Mouse (Mus musculus) forebrain, embryonic 13.5 days (tissue): ENCODE data around the gene Gm35315. TPM values are rescaled to one million over a fixed set of nuclear protein-coding genes. Genes with fewer than 3 reads are reported as not detected.
"Not testable (repeated sequence)": the region's sequence is repeated elsewhere in the genome, so short reads cannot be mapped to it uniquely, and the experiment has no call there.

Source experiments
- ATAC-seq: fragments of 200-750 bp; cut with Nextera tagmentation; 2 replicates; pipeline ENCODE4 v1.8.0; 2017
- H3K27ac ChIP-seq: fragments of 300-500 bp; sonication (generic); 2 replicates; pipeline ENCODE4 v1.5.1; 2015; ENCODE audit warnings: inconsistent platforms, mild to moderate bottlenecking, moderate library complexity
- H3K27me3 ChIP-seq: fragments of 300-500 bp; sonication (generic); 2 replicates; pipeline ENCODE4 v1.6.1; 2015; ENCODE audit warnings: mild to moderate bottlenecking, inconsistent platforms
- H3K36me3 ChIP-seq: fragments of 300-500 bp; sonication (generic); 2 replicates; pipeline ENCODE4 v1.6.1; 2015; ENCODE audit warnings: mild to moderate bottlenecking, inconsistent platforms; ENCODE audit not compliant: poor library complexity, severe bottlenecking
- H3K4me1 ChIP-seq: fragments of 300-500 bp; sonication (generic); 2 replicates; pipeline ENCODE4 v1.6.1; 2015; ENCODE audit warnings: inconsistent platforms
- H3K4me2 ChIP-seq: fragments of 300-500 bp; sonication (generic); 2 replicates; pipeline ENCODE4 v1.6.1; 2015; ENCODE audit warnings: inconsistent platforms, mild to moderate bottlenecking, moderate library complexity
- H3K4me3 ChIP-seq: fragments of 300-500 bp; sonication (generic); 2 replicates; pipeline ENCODE4 v1.5.1; 2015; ENCODE audit warnings: mild to moderate bottlenecking, inconsistent platforms
- H3K9ac ChIP-seq: fragments of 300-500 bp; sonication (generic); 2 replicates; pipeline ENCODE4 v1.6.1; 2015; ENCODE audit warnings: mild to moderate bottlenecking, inconsistent platforms
- H3K9me3 ChIP-seq: fragments of 300-500 bp; sonication (generic); replicated peaks from 2 replicates; pipeline ENCODE4 v1.6.1; 2016; ENCODE audit warnings: inconsistent platforms
- WGBS: fragments of 180-500 bp; shearing (Covaris S2); methylation state at CpG from one replicate; pipeline ENCODE4 v1.1.7; 2015; 5-methylcytosine and 5-hydroxymethylcytosine counted together
- polyA plus RNA-seq: library from polyadenylated mRNA; unstranded; fragments of >200 nt; fragmentation: Nextera tagmentation; extraction: Ambion mirVana; gene quantifications from 2 replicates; pipeline ENCODE4 v1.2.1, GENCODE M21; 2015

The Gm35315 gene
- polyA plus RNA-seq, 1 experiment from 2014 or later = 0.88 TPM

GRCm38 (mm10) chr5:110099656-110100580 lies 5.7 kb upstream of the Gm35315 start, which contains the start of gene Plcxd1:
TSS of gene Plcxd1 (plus strand) at chr5:110099969.
- peaks cover 22% of the 10 kb centered on the region for H3K4me1 ChIP-seq
- H3K4me3 ChIP-seq = 0 out of 2 replicates have a peak within 1 kb of the TSS, but pooled peaks have one; percentile 35
- peaks cover 11% of the 10 kb centered on the region; the same call in 1 of the 2 replicates for H3K27me3 ChIP-seq
- H3K27ac ChIP-seq = no peak within 1 kb of the TSS
- no peak within 1 kb of the TSS for H3K9ac ChIP-seq
- 0 out of 2 replicates have a peak, but pooled peaks have one; percentile 13 for ATAC-seq
- H3K9me3 ChIP-seq = no peaks in the 10 kb centered on the region
- 5% methylated on average over 25 of the region's 25 CpGs for WGBS
- peak within 1 kb of the TSS; percentile 68 for H3K4me2 ChIP-seq
- peaks cover 28% of the 10 kb centered on the region for H3K36me3 ChIP-seq

DNA sequence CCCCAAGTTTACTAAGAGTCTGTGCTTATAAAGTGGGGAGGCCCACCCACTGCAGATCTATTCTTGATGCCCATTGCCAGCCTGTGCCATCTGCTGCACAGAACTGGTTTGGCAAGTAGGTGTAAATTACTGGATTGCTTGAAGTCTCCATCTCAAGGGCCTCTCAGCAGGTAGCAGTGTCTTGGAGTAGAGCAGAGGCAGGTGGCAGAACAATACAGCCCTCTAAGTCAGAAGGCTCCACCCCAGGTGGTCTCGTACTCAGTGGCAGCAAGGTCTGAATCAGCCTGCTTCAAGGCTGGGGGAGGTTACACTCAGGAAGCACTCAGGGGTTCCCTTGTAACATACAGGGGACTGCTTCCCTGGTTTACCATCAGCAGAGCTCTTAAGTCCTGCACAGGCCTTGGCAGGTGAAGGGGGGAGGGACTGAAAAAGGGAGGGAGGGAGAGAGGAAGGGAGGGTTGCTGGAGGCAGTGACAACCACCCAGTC lies 4.8 kb upstream of the Gm35315 start:
- H3K4me2 ChIP-seq = no peak overlapping the region
- H3K4me3 ChIP-seq = no peak overlapping the region
- no peaks in the 10 kb centered on the region for H3K9me3 ChIP-seq
- ATAC-seq = no peak
- peaks cover 26% of the 10 kb centered on the region for H3K4me1 ChIP-seq
- H3K36me3 ChIP-seq = peaks cover 19% of the 10 kb centered on the region
- WGBS = 16% methylated on average over 1 of the region's 1 CpGs
- H3K27ac ChIP-seq = no peak overlapping the region
- no peak overlapping the region for H3K9ac ChIP-seq
- peaks cover 11% of the 10 kb centered on the region; the same call in 1 of the 2 replicates for H3K27me3 ChIP-seq

DNA sequence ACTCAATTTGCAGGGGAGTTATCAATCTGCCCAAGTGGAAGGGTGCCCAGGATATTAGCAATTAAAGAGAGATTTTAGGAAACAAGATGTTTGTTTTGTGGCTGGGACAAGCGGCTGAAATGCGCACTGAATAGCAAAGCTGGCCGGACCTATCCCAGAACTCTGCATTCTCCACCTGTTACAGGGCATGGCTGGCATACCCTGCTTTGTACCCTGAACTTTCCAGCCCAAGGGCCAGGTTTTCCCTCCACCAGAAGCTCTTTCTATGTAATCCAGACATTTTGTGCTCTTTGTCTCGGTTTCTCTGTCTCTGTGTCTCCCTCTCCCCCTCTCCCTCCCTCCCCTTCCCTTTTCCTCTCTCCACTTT lies 610 bp upstream of the Gm35315 start:
- ATAC-seq = peak; percentile 14
- 0% methylated on average over 4 of the region's 4 CpGs for WGBS
- Histone ChIP-seq H3K36me3 (no peaks in the 10 kb centered on the region), H3K27ac (no peak overlapping the region), H3K9me3 (no peaks in the 10 kb centered on the region), H3K4me2 (peak overlapping the region; percentile 69), H3K4me1 (peaks cover 8% of the 10 kb centered on the region), H3K27me3 (no peaks in the 10 kb centered on the region), H3K9ac (peak overlapping the region; percentile 68), H3K4me3 (peak overlapping the region; percentile 44)

GRCm38 (mm10) chr5:110091546-110091945 lies 2.7 kb downstream of the Gm35315 start:
- Histone ChIP-seq H3K9ac (no peak overlapping the region), H3K4me2 (no peak overlapping the region), H3K4me3 (no peak overlapping the region), H3K27me3 (no peaks in the 10 kb centered on the region), H3K4me1 (peaks cover 4% of the 10 kb centered on the region), H3K27ac (no peak overlapping the region), H3K9me3 (no peaks in the 10 kb centered on the region), H3K36me3 (no peaks in the 10 kb centered on the region)
- WGBS = 76% methylated on average over 2 of the region's 2 CpGs
- no peak for ATAC-seq

DNA sequence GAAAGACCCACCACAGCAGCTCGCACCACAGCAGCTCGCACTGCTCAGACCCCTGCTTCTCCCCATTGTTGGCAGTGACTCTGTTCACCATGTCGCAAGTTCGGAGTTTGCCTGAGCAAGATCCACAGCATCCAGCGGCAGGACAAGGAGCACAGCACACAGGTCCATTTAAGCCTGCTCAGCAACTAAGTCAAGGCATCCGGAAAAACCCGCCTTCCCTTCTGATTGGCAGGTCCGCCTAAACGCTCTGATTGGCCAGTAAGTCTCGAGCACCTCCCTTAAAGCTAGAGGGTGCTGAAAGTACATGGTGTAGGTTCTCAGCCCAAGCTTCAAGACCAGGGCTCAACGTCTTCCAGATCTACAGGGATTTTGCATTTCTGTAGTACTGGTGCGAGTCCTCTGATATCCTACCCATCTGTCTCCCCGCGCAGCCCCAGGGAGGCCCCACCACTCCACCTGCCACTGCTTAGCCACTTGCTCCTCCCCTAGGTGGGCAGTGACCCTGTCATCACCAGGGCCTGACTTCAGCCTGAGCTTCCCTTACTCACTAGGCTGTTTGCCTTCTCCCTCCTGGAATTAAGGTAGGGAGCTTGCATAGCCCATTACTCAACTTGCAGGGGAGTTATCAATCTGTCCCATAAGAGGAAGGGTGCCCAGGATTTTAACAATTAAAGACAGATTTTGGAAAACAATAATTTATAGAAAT lies 7.9 kb downstream of the Gm35315 start:
- H3K9me3 ChIP-seq = peaks cover 11% of the 10 kb centered on the region
- no peak overlapping the region for H3K27ac ChIP-seq
- H3K4me1 ChIP-seq = no peaks in the 10 kb centered on the region
- H3K9ac ChIP-seq = no peak overlapping the region
- H3K36me3 ChIP-seq = no peaks in the 10 kb centered on the region
- no peak overlapping the region for H3K4me2 ChIP-seq
- H3K4me3 ChIP-seq = no peak overlapping the region
- H3K27me3 ChIP-seq = no peaks in the 10 kb centered on the region
- no peak for ATAC-seq
- WGBS = 41% methylated on average over 14 of the region's 14 CpGs

DNA sequence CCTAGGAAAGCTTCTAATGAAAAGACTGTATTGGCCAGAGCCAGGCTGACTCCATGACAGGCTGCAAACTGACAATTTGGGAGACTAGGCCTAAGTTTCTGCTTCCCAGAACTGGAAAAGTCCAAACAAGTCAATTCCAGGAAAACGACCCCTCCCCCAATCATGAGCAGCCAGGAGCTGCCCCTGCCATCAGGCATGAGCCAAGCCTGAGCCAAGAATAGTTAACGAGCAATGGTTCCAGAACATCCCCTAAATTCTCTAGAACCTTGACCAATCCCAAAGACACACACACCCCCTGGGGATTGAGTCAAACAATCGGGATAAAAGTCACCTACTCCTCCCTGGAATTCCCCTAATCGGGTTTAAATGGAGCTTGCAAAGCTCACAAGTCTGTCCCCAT lies 11.3 kb downstream of the Gm35315 start:
- Histone ChIP-seq H3K27me3 (no peaks in the 10 kb centered on the region), H3K9me3 (peaks cover 28% of the 10 kb centered on the region), H3K4me2 (no peak overlapping the region), H3K27ac (no peak overlapping the region), H3K36me3 (peaks cover 13% of the 10 kb centered on the region), H3K9ac (no peak overlapping the region), H3K4me1 (no peaks in the 10 kb centered on the region), H3K4me3 (no peak overlapping the region)
- ATAC-seq = no peak
- WGBS = 83% methylated on average over 4 of the region's 4 CpGs

- H3K4me2 ChIP-seq, H3K36me3 ChIP-seq, H3K4me1 ChIP-seq, H3K27ac ChIP-seq, H3K9ac ChIP-seq, H3K27me3 ChIP-seq, H3K4me3 ChIP-seq, ATAC-seq: not testable (repeated sequence)
- 83% methylated on average over 2 of the region's 2 CpGs for WGBS
- peaks cover 22% of the 10 kb centered on the region for H3K9me3 ChIP-seq
These were observed 21.8 kb downstream of the Gm35315 start, which contains the start of gene Gm17655 for GRCm38 (mm10) chr5:110072413-110072812. TSS of gene Gm17655 (minus strand) at chr5:110072513.

DNA sequence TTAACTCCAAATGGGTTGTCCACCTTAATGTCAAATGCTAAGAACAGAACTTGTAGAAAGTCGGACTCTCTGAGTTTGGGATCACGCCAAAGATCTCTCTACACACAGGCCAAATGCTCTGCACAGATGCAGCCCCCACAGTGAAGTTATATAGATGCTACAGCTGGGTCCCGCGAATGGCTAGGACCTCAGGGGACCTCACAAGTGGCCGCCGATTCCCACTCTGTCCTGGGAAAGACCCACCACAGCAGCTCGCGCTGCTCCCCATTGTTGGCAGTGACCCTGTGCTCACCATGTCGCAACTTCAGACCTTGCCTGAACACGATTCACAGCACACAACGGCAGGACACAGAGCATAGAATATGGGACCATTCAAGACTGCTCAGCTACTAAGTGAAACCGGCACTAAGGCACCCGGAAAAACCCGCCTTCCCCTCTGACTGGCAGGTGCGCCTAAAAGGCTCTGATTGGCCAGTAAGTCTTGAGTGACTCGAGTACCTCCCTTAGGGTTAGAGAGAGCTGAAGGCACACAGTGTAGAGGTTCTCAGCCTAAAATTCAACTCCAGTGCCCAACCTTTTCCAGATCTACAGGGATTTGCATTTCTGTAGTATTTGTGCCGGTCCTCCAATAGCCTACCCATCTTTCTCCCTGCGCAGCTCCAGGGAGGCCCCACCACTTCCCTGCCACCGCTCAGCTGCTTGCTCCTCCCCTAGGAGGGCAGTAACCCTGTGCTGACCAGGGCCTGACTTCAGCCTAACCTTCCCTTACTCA lies 36.4 kb downstream of the Gm35315 start:
- Histone ChIP-seq H3K4me1 (no peaks in the 10 kb centered on the region), H3K4me3 (peak overlapping the region; percentile 53), H3K36me3 (no peaks in the 10 kb centered on the region), H3K27ac (no peak overlapping the region; the same call in 1 of the 2 replicates), H3K9ac (peak overlapping the region; percentile 71), H3K27me3 (no peaks in the 10 kb centered on the region), H3K4me2 (peak overlapping the region; percentile 62), H3K9me3 (peaks cover 5% of the 10 kb centered on the region)
- ATAC-seq = peak; percentile 99
- WGBS = 2% methylated on average over 19 of the region's 19 CpGs

Other genes starting within 250 kb of the Gm35315 start
- gene Gm15446, start 171.0 kb downstream of the Gm35315 start, polyA plus RNA-seq = 0.66 and 0.84 TPM in 2 replicates
- 24.1 and 29.4 TPM in 2 replicates for gene Zfp932, start 97.9 kb downstream of the Gm35315 start, polyA plus RNA-seq
- 5.1 and 6.0 TPM in 2 replicates for gene Gm17655, start 21.9 kb downstream of the Gm35315 start, polyA plus RNA-seq
- 1.6 and 1.8 TPM in 2 replicates for gene Plcxd1, start 5.5 kb upstream of the Gm35315 start, polyA plus RNA-seq
- 39.1 and 45.2 TPM in 2 replicates for gene Gtpbp6, start 13.8 kb upstream of the Gm35315 start, polyA plus RNA-seq
- gene Zfp605, start 15.7 kb upstream of the Gm35315 start, polyA plus RNA-seq = 15.5 TPM in 2 replicates
- 85.5 and 88.9 TPM in 2 replicates for gene Chfr, start 41.4 kb upstream of the Gm35315 start, polyA plus RNA-seq
- 18.7 and 20.1 TPM in 2 replicates for gene Golga3, start 82.3 kb upstream of the Gm35315 start, polyA plus RNA-seq
- 25.4 and 33.2 TPM in 2 replicates for gene Ankle2, start 136.6 kb upstream of the Gm35315 start, polyA plus RNA-seq
- gene Pgam5, start 175.5 kb upstream of the Gm35315 start, polyA plus RNA-seq = 89.1 and 97.1 TPM in 2 replicates
- gene Pxmp2, start 191.8 kb upstream of the Gm35315 start, polyA plus RNA-seq = 8.3 and 10.9 TPM in 2 replicates
- gene Pole, start 191.9 kb upstream of the Gm35315 start, polyA plus RNA-seq = 24.2 and 29.5 TPM in 2 replicates
- gene P2rx2, start 248.8 kb upstream of the Gm35315 start, polyA plus RNA-seq = 2.0 and 2.2 TPM in 2 replicates